Mouse (Mus musculus): ENCODE measurements around the gene Cyb5d1. TPM values are rescaled to one million over a fixed set of nuclear protein-coding genes. Genes with fewer than 3 reads are reported as not detected.

The Cyb5d1 gene
- polyA plus RNA-seq, 1 experiment from 2014 or later = 27.1 TPM

- H3K27me3 ChIP-seq (ENCODE audit: control insufficient read depth, insufficient read depth, low read depth, low read length) = no peaks in the 10 kb centered on the region
- no peaks in the 10 kb centered on the region for H3K9me3 ChIP-seq (replicated peaks; ENCODE audit: control insufficient read depth, low read length, poor library complexity, severe bottlenecking)
- peaks cover 20% of the 10 kb centered on the region for H3K4me1 ChIP-seq (ENCODE audit: control insufficient read depth, insufficient read depth, low read length)
- H3K9ac ChIP-seq (ENCODE audit: low read depth, low read length) = no peak overlapping the region
- no peak for ATAC-seq
- H3K4me2 ChIP-seq (ENCODE audit: low read length) = no peak overlapping the region
- H3K27ac ChIP-seq (ENCODE audit: low read length) = no peak overlapping the region
- peaks cover 60% of the 10 kb centered on the region for H3K36me3 ChIP-seq (ENCODE audit: control insufficient read depth, insufficient read depth, low read length)
- H3K4me3 ChIP-seq (ENCODE audit: low read depth, low read length) = no peak overlapping the region
- 71% methylated on average over 7 of the region's 7 CpGs for WGBS
These were observed 33.4 kb downstream of the Cyb5d1 start for GRCm38 (mm10) chr11:69362021-69362420.

GRCm38 (mm10) chr11:69357690-69358089 is 37.7 kb downstream of the Cyb5d1 start:
- no peak overlapping the region for H3K4me3 ChIP-seq (ENCODE audit: low read depth, low read length)
- no peaks in the 10 kb centered on the region for H3K27me3 ChIP-seq (ENCODE audit: control insufficient read depth, insufficient read depth, low read depth, low read length)
- peaks cover 88% of the 10 kb centered on the region for H3K36me3 ChIP-seq (ENCODE audit: control insufficient read depth, insufficient read depth, low read length)
- no peaks in the 10 kb centered on the region for H3K4me1 ChIP-seq (ENCODE audit: control insufficient read depth, insufficient read depth, low read length)
- WGBS = 95% methylated on average over 12 of the region's 12 CpGs
- no peaks in the 10 kb centered on the region for H3K9me3 ChIP-seq (replicated peaks; ENCODE audit: control insufficient read depth, low read length, poor library complexity, severe bottlenecking)
- H3K27ac ChIP-seq (ENCODE audit: low read length) = no peak overlapping the region
- no peak overlapping the region for H3K4me2 ChIP-seq (ENCODE audit: low read length)
- H3K9ac ChIP-seq (ENCODE audit: low read depth, low read length) = no peak overlapping the region
- ATAC-seq = no peak

GRCm38 (mm10) chr11:69356544-69356943 is 38.9 kb downstream of the Cyb5d1 start:
- peaks cover 90% of the 10 kb centered on the region for H3K36me3 ChIP-seq (ENCODE audit: control insufficient read depth, insufficient read depth, low read length)
- no peak overlapping the region for H3K4me3 ChIP-seq (ENCODE audit: low read depth, low read length)
- H3K9me3 ChIP-seq (replicated peaks; ENCODE audit: control insufficient read depth, low read length, poor library complexity, severe bottlenecking) = no peaks in the 10 kb centered on the region
- ATAC-seq = no peak
- no peak overlapping the region for H3K9ac ChIP-seq (ENCODE audit: low read depth, low read length)
- H3K4me1 ChIP-seq (ENCODE audit: control insufficient read depth, insufficient read depth, low read length) = no peaks in the 10 kb centered on the region
- H3K4me2 ChIP-seq (ENCODE audit: low read length) = no peak overlapping the region
- 94% methylated on average over 5 of the region's 5 CpGs for WGBS
- no peak overlapping the region for H3K27ac ChIP-seq (ENCODE audit: low read length)
- no peaks in the 10 kb centered on the region for H3K27me3 ChIP-seq (ENCODE audit: control insufficient read depth, insufficient read depth, low read depth, low read length)

GRCm38 (mm10) chr11:69346441-69346840 is 49.0 kb downstream of the Cyb5d1 start:
- H3K4me2 ChIP-seq (ENCODE audit: low read length) = no peak overlapping the region
- H3K27me3 ChIP-seq (ENCODE audit: control insufficient read depth, insufficient read depth, low read depth, low read length) = no peaks in the 10 kb centered on the region
- H3K9ac ChIP-seq (ENCODE audit: low read depth, low read length) = no peak overlapping the region
- peaks cover 57% of the 10 kb centered on the region for H3K36me3 ChIP-seq (ENCODE audit: control insufficient read depth, insufficient read depth, low read length)
- ATAC-seq = no peak
- H3K4me1 ChIP-seq (ENCODE audit: control insufficient read depth, insufficient read depth, low read length) = peaks cover 8% of the 10 kb centered on the region
- no peak overlapping the region for H3K4me3 ChIP-seq (ENCODE audit: low read depth, low read length)
- no peak overlapping the region for H3K27ac ChIP-seq (ENCODE audit: low read length)
- 94% methylated on average over 25 of the region's 26 CpGs for WGBS
- no peaks in the 10 kb centered on the region for H3K9me3 ChIP-seq (replicated peaks; ENCODE audit: control insufficient read depth, low read length, poor library complexity, severe bottlenecking)

Other genes starting within 250 kb of the Cyb5d1 start
- gene Alox12b, start 238.6 kb downstream of the Cyb5d1 start, polyA plus RNA-seq (2015; fragmentation: Nextera tagmentation; extraction: Ambion mirVana) = 0.50 and 0.53 TPM in 2 replicates
- gene Alox8, start 197.8 kb downstream of the Cyb5d1 start, polyA plus RNA-seq (2015; fragmentation: Nextera tagmentation; extraction: Ambion mirVana) = 0.59 and 0.72 TPM in 2 replicates
- 0.51 and 0.67 TPM in 2 replicates for gene Gucy2e, start 158.6 kb downstream of the Cyb5d1 start, polyA plus RNA-seq (2015; fragmentation: Nextera tagmentation; extraction: Ambion mirVana)
- gene Cntrob, start 71.9 kb downstream of the Cyb5d1 start, polyA plus RNA-seq (2015; fragmentation: Nextera tagmentation; extraction: Ambion mirVana) = 19.2 and 21.7 TPM in 2 replicates
- 173 and 179 TPM in 2 replicates for gene Trappc1, start 71.7 kb downstream of the Cyb5d1 start, polyA plus RNA-seq (2015; fragmentation: Nextera tagmentation; extraction: Ambion mirVana)
- gene Kcnab3, start 69.4 kb downstream of the Cyb5d1 start, polyA plus RNA-seq (2015; fragmentation: Nextera tagmentation; extraction: Ambion mirVana) = 3.8 and 5.3 TPM in 2 replicates
- 297 and 334 TPM in 2 replicates for gene Rnf227, start 55.2 kb downstream of the Cyb5d1 start, polyA plus RNA-seq (2015; fragmentation: Nextera tagmentation; extraction: Ambion mirVana)
- gene Chd3, start 26.2 kb downstream of the Cyb5d1 start, polyA plus RNA-seq (2015; fragmentation: Nextera tagmentation; extraction: Ambion mirVana) = 82.8 and 86.1 TPM in 2 replicates
- gene Naa38, start 144 bp downstream of the Cyb5d1 start, polyA plus RNA-seq (2015; fragmentation: Nextera tagmentation; extraction: Ambion mirVana) = 86.2 and 89.6 TPM in 2 replicates
- gene Tmem88, start 2.6 kb upstream of the Cyb5d1 start, polyA plus RNA-seq (2015; fragmentation: Nextera tagmentation; extraction: Ambion mirVana) = 5.2 and 5.9 TPM in 2 replicates
- 36.4 and 39.0 TPM in 2 replicates for gene Kdm6b, start 18.0 kb upstream of the Cyb5d1 start, polyA plus RNA-seq (2015; fragmentation: Nextera tagmentation; extraction: Ambion mirVana)
- 4.4 and 5.1 TPM in 2 replicates for gene Dnah2, start 153.5 kb upstream of the Cyb5d1 start, polyA plus RNA-seq (2015; fragmentation: Nextera tagmentation; extraction: Ambion mirVana)
- 165 and 178 TPM in 2 replicates for gene Efnb3, start 164.6 kb upstream of the Cyb5d1 start, polyA plus RNA-seq (2015; fragmentation: Nextera tagmentation; extraction: Ambion mirVana)
- gene Wrap53, start 184.6 kb upstream of the Cyb5d1 start, polyA plus RNA-seq (2015; fragmentation: Nextera tagmentation; extraction: Ambion mirVana) = 19.2 and 20.9 TPM in 2 replicates
- 48.9 and 57.3 TPM in 2 replicates for gene Trp53, start 184.7 kb upstream of the Cyb5d1 start, polyA plus RNA-seq (2015; fragmentation: Nextera tagmentation; extraction: Ambion mirVana)
- 65.8 and 95.2 TPM in 2 replicates for gene Atp1b2, start 210.3 kb upstream of the Cyb5d1 start, polyA plus RNA-seq (2015; fragmentation: Nextera tagmentation; extraction: Ambion mirVana)
- gene Shbg, start 222.3 kb upstream of the Cyb5d1 start, polyA plus RNA-seq (2015; fragmentation: Nextera tagmentation; extraction: Ambion mirVana) = not detected in 2 replicates
- 23.8 and 27.1 TPM in 2 replicates for gene Sat2, start 226.4 kb upstream of the Cyb5d1 start, polyA plus RNA-seq (2015; fragmentation: Nextera tagmentation; extraction: Ambion mirVana)
- gene Fxr2, start 237.4 kb upstream of the Cyb5d1 start, polyA plus RNA-seq (2015; fragmentation: Nextera tagmentation; extraction: Ambion mirVana) = 33.3 and 37.3 TPM in 2 replicates

All from midbrain, embryonic 16.5 days (tissue).